Mouse (Mus musculus): ENCODE measurements around the gene Stra6. TPM values are rescaled to one million over a fixed set of nuclear protein-coding genes. Genes with fewer than 3 reads are reported as not detected.

The Stra6 gene
- polyA plus RNA-seq, 1 experiment from 2014 or later: 9.9 TPM

- no peak overlapping the region for H3K27ac ChIP-seq (ENCODE audit: low read depth, low read length)
- no peaks in the 10 kb centered on the region for H3K9me3 ChIP-seq (replicated peaks; ENCODE audit: control insufficient read depth, low read length)
- H3K4me1 ChIP-seq (ENCODE audit: control insufficient read depth, insufficient read depth, low read length): peaks cover 9% of the 10 kb centered on the region; the same call in 1 of the 2 replicates
- no peak overlapping the region for H3K4me2 ChIP-seq (ENCODE audit: low read length)
- no peaks in the 10 kb centered on the region for H3K36me3 ChIP-seq (ENCODE audit: control insufficient read depth, insufficient read depth, low read length)
- DNase-seq (ENCODE audit: low spot score): no peak
- no peaks in the 10 kb centered on the region for H3K27me3 ChIP-seq (replicated peaks; ENCODE audit: control insufficient read depth, insufficient read depth, low read length)
- H3K4me3 ChIP-seq (ENCODE audit: low read depth, low read length): no peak overlapping the region
- 45% methylated on average over 3 of the region's 3 CpGs for WGBS
- H3K9ac ChIP-seq (ENCODE audit: low read length): no peak overlapping the region
- ATAC-seq: no peak
Observed at GRCm38 (mm10) chr9:58125085-58125484, 61.5 kb downstream of the Stra6 start.

GRCm38 (mm10) chr9:58125811-58126210 lies 62.2 kb downstream of the Stra6 start:
- ATAC-seq: no peak
- no peak overlapping the region for H3K4me2 ChIP-seq (ENCODE audit: low read length)
- DNase-seq (ENCODE audit: low spot score): no peak
- 26% methylated on average over 4 of the region's 4 CpGs for WGBS
- no peak overlapping the region for H3K4me3 ChIP-seq (ENCODE audit: low read depth, low read length)
- no peaks in the 10 kb centered on the region for H3K9me3 ChIP-seq (replicated peaks; ENCODE audit: control insufficient read depth, low read length)
- no peak overlapping the region for H3K9ac ChIP-seq (ENCODE audit: low read length)
- H3K27ac ChIP-seq (ENCODE audit: low read depth, low read length): no peak overlapping the region
- H3K27me3 ChIP-seq (replicated peaks; ENCODE audit: control insufficient read depth, insufficient read depth, low read length): no peaks in the 10 kb centered on the region
- no peaks in the 10 kb centered on the region for H3K36me3 ChIP-seq (ENCODE audit: control insufficient read depth, insufficient read depth, low read length)
- peaks cover 9% of the 10 kb centered on the region; the same call in 1 of the 2 replicates for H3K4me1 ChIP-seq (ENCODE audit: control insufficient read depth, insufficient read depth, low read length)

- Histone ChIP-seq H3K27ac (ENCODE audit: low read depth, low read length) (no peak overlapping the region), H3K9me3 (replicated peaks; ENCODE audit: control insufficient read depth, low read length) (no peaks in the 10 kb centered on the region), H3K4me2 (ENCODE audit: low read length) (no peak overlapping the region), H3K27me3 (replicated peaks; ENCODE audit: control insufficient read depth, insufficient read depth, low read length) (no peaks in the 10 kb centered on the region), H3K9ac (ENCODE audit: low read length) (no peak overlapping the region), H3K36me3 (ENCODE audit: control insufficient read depth, insufficient read depth, low read length) (no peaks in the 10 kb centered on the region), H3K4me1 (ENCODE audit: control insufficient read depth, insufficient read depth, low read length) (peaks cover 9% of the 10 kb centered on the region; the same call in 1 of the 2 replicates), H3K4me3 (ENCODE audit: low read depth, low read length) (no peak overlapping the region)
- WGBS: 5% methylated on average over 13 of the region's 13 CpGs
- ATAC-seq: no peak
- no peak for DNase-seq (ENCODE audit: low spot score)
Observed at GRCm38 (mm10) chr9:58128926-58129413, 65.4 kb downstream of the Stra6 start.

GRCm38 (mm10) chr9:58129508-58129907 lies 65.9 kb downstream of the Stra6 start:
- ATAC-seq (no peak), DNase-seq (ENCODE audit: low spot score) (no peak)
- Histone ChIP-seq H3K27ac (ENCODE audit: low read depth, low read length) (no peak overlapping the region), H3K9ac (ENCODE audit: low read length) (no peak overlapping the region), H3K4me2 (ENCODE audit: low read length) (no peak overlapping the region), H3K9me3 (replicated peaks; ENCODE audit: control insufficient read depth, low read length) (no peaks in the 10 kb centered on the region), H3K36me3 (ENCODE audit: control insufficient read depth, insufficient read depth, low read length) (no peaks in the 10 kb centered on the region), H3K27me3 (replicated peaks; ENCODE audit: control insufficient read depth, insufficient read depth, low read length) (no peaks in the 10 kb centered on the region), H3K4me3 (ENCODE audit: low read depth, low read length) (no peak overlapping the region), H3K4me1 (ENCODE audit: control insufficient read depth, insufficient read depth, low read length) (peaks cover 14% of the 10 kb centered on the region; the same call in 1 of the 2 replicates)
- 17% methylated on average over 8 of the region's 8 CpGs for WGBS

GRCm38 (mm10) chr9:58130909-58131308 lies 67.3 kb downstream of the Stra6 start:
- Histone ChIP-seq H3K4me1 (ENCODE audit: control insufficient read depth, insufficient read depth, low read length) (peaks cover 16% of the 10 kb centered on the region; the same call in 1 of the 2 replicates), H3K4me3 (ENCODE audit: low read depth, low read length) (no peak overlapping the region), H3K36me3 (ENCODE audit: control insufficient read depth, insufficient read depth, low read length) (no peaks in the 10 kb centered on the region), H3K4me2 (ENCODE audit: low read length) (no peak overlapping the region), H3K27ac (ENCODE audit: low read depth, low read length) (no peak overlapping the region), H3K9ac (ENCODE audit: low read length) (no peak overlapping the region), H3K9me3 (replicated peaks; ENCODE audit: control insufficient read depth, low read length) (no peaks in the 10 kb centered on the region), H3K27me3 (replicated peaks; ENCODE audit: control insufficient read depth, insufficient read depth, low read length) (no peaks in the 10 kb centered on the region)
- ATAC-seq (no peak), DNase-seq (ENCODE audit: low spot score) (no peak)
- WGBS: 38% methylated on average over 3 of the region's 3 CpGs

- Histone ChIP-seq H3K36me3 (ENCODE audit: control insufficient read depth, insufficient read depth, low read length) (no peaks in the 10 kb centered on the region), H3K4me3 (ENCODE audit: low read depth, low read length) (no peak overlapping the region), H3K4me1 (ENCODE audit: control insufficient read depth, insufficient read depth, low read length) (peaks cover 16% of the 10 kb centered on the region; the same call in 1 of the 2 replicates), H3K27me3 (replicated peaks; ENCODE audit: control insufficient read depth, insufficient read depth, low read length) (no peaks in the 10 kb centered on the region), H3K4me2 (ENCODE audit: low read length) (no peak overlapping the region), H3K27ac (ENCODE audit: low read depth, low read length) (no peak overlapping the region), H3K9ac (ENCODE audit: low read length) (no peak overlapping the region), H3K9me3 (replicated peaks; ENCODE audit: control insufficient read depth, low read length) (no peaks in the 10 kb centered on the region)
- DNase-seq (ENCODE audit: low spot score) (no peak), ATAC-seq (no peak)
- 72% methylated on average over 7 of the region's 7 CpGs for WGBS
Observed at GRCm38 (mm10) chr9:58131735-58132134, 68.1 kb downstream of the Stra6 start.

GRCm38 (mm10) chr9:58133893-58134884 lies 70.6 kb downstream of the Stra6 start:
- DNase-seq (ENCODE audit: low spot score) (peak; percentile 42), ATAC-seq (peak; percentile 36; the same call in 1 of the 2 replicates)
- 24% methylated on average over 16 of the region's 17 CpGs for WGBS
- Histone ChIP-seq H3K4me2 (ENCODE audit: low read length) (no peak overlapping the region), H3K9ac (ENCODE audit: low read length) (no peak overlapping the region), H3K27ac (ENCODE audit: low read depth, low read length) (no peak overlapping the region), H3K9me3 (replicated peaks; ENCODE audit: control insufficient read depth, low read length) (no peaks in the 10 kb centered on the region), H3K27me3 (replicated peaks; ENCODE audit: control insufficient read depth, insufficient read depth, low read length) (no peaks in the 10 kb centered on the region), H3K4me3 (ENCODE audit: low read depth, low read length) (no peak overlapping the region), H3K36me3 (ENCODE audit: control insufficient read depth, insufficient read depth, low read length) (no peaks in the 10 kb centered on the region), H3K4me1 (ENCODE audit: control insufficient read depth, insufficient read depth, low read length) (peaks cover 15% of the 10 kb centered on the region)

GRCm38 (mm10) chr9:58134906-58135305 lies 71.3 kb downstream of the Stra6 start:
- no peak overlapping the region for H3K9ac ChIP-seq (ENCODE audit: low read length)
- ATAC-seq (no peak), DNase-seq (ENCODE audit: low spot score) (no peak)
- no peak overlapping the region for H3K4me3 ChIP-seq (ENCODE audit: low read depth, low read length)
- no peaks in the 10 kb centered on the region for H3K9me3 ChIP-seq (replicated peaks; ENCODE audit: control insufficient read depth, low read length)
- H3K27me3 ChIP-seq (replicated peaks; ENCODE audit: control insufficient read depth, insufficient read depth, low read length): no peaks in the 10 kb centered on the region
- H3K4me1 ChIP-seq (ENCODE audit: control insufficient read depth, insufficient read depth, low read length): peaks cover 13% of the 10 kb centered on the region
- WGBS: 43% methylated on average over 7 of the region's 7 CpGs
- no peak overlapping the region for H3K4me2 ChIP-seq (ENCODE audit: low read length)
- no peaks in the 10 kb centered on the region for H3K36me3 ChIP-seq (ENCODE audit: control insufficient read depth, insufficient read depth, low read length)
- H3K27ac ChIP-seq (ENCODE audit: low read depth, low read length): peak overlapping the region; percentile 33; the same call in 1 of the 2 replicates

- H3K9me3 ChIP-seq (replicated peaks; ENCODE audit: control insufficient read depth, low read length): no peaks in the 10 kb centered on the region
- H3K9ac ChIP-seq (ENCODE audit: low read length): no peak overlapping the region
- H3K4me2 ChIP-seq (ENCODE audit: low read length): no peak overlapping the region
- DNase-seq (ENCODE audit: low spot score): no peak
- WGBS: 39% methylated on average over 2 of the region's 2 CpGs
- no peak overlapping the region for H3K4me3 ChIP-seq (ENCODE audit: low read depth, low read length)
- peaks cover 16% of the 10 kb centered on the region for H3K4me1 ChIP-seq (ENCODE audit: control insufficient read depth, insufficient read depth, low read length)
- H3K36me3 ChIP-seq (ENCODE audit: control insufficient read depth, insufficient read depth, low read length): no peaks in the 10 kb centered on the region
- H3K27ac ChIP-seq (ENCODE audit: low read depth, low read length): no peak overlapping the region
- ATAC-seq: no peak
- H3K27me3 ChIP-seq (replicated peaks; ENCODE audit: control insufficient read depth, insufficient read depth, low read length): no peaks in the 10 kb centered on the region
Observed at GRCm38 (mm10) chr9:58135921-58136321, 72.3 kb downstream of the Stra6 start.
